In the genomic region with DNA sequence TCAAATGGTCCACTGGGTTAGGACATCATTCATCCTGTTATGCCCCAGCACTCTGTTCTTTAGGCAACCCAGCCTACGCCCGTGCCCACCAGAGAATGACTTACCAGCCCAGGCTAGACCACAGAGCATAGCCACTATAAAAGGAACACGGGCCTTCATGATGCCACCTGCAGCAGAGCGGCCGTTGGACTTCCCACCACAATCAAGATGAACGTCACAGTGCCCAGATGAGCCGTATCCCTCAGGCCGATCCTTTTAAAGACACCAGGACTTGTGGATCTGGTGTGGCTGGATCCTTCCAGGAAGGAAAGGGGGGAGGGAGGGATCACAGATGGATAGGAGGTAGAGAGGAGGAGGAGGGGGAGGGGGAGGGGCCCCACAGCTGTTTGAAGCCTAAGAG, we compare ENCODE assay signal across 21 mouse cellular contexts. TPM values are rescaled to one million over a fixed set of nuclear protein-coding genes. Genes with fewer than 3 reads are reported as not detected.
DNase-seq lines count a peak whose midpoint lies in the region; TF ChIP-seq lines count a peak whose summit lies in the region.
"Had no signal": no experiment of that assay in that cellular context is flagged by ENCODE, and none has a peak within 500 bp of the region (broad histone marks: within the 10 kb centered on the region; RNA-seq: fewer than 3 reads in every experiment).

A gene (minus strand): TSS at position 229 of the 400 bp plus-strand sequence.

- H3K27ac ChIP-seq in kidney, adult 2 months (ENCODE audit: insufficient read depth, low read depth, low read length), result peak within 1 kb of the TSS; percentile 26; the same call in 1 of the 2 replicates
- no peak within 1 kb of the TSS for H3K27ac ChIP-seq in CH12.LX (ENCODE audit: insufficient read depth, low read depth)
- no peak within 1 kb of the TSS for H3K27ac ChIP-seq in olfactory bulb, adult 2 months (ENCODE audit: insufficient read depth, low read depth, low read length)
- H3K27ac ChIP-seq: forebrain, embryonic 10.5 days; intestine, embryonic 15.5 days; limb, embryonic 13.5 days; liver, embryonic 14.5 days; midbrain, embryonic 15.5 days; stomach, embryonic 15.5 days had no signal

- 89% methylated on average over 8 of the region's 8 CpGs for WGBS in kidney, adult 2 months
- WGBS in olfactory bulb, adult 2 months, result 96% methylated on average over 8 of the region's 8 CpGs

- no peak for DNase-seq in kidney, adult 2 months
- no peak for DNase-seq in kidney, postnatal 36 days
- DNase-seq in CH12.LX (ENCODE audit: extremely low read depth), result no peak
- peak; percentile 80 for DNase-seq in thymus, postnatal 14 days
- no peak for DNase-seq in natural killer cell, adult 2 months (ENCODE audit: low spot score in 2 of 2)
- no peak for DNase-seq in left cerebral cortex, postnatal 10 days (ENCODE audit: extremely low spot score in 1 of 2, low spot score in 2 of 2)
- DNase-seq: adrenal gland, postnatal 10 days; cerebellum, adult 11 months; cerebellum, adult 9-11 months; gastrocnemius, postnatal 25 days; lung, postnatal 4 days; right cerebral cortex, adult 18-20 months; right cerebral cortex, postnatal 4 days had no signal

- peaks cover 31% of the 10 kb centered on the region for H3K4me1 ChIP-seq in kidney, adult 2 months (ENCODE audit: control insufficient read depth, insufficient read depth, low read length)
- H3K4me1 ChIP-seq in CH12.LX (ENCODE audit: control insufficient read depth in 1 of 2, insufficient read depth in 2 of 2), result peaks cover 15 to 47% of the 10 kb centered on the region in 2 experiments
- H3K4me1 ChIP-seq in olfactory bulb, adult 2 months (ENCODE audit: control insufficient read depth, insufficient read depth, low read length), result peaks cover 16% of the 10 kb centered on the region
- H3K4me1 ChIP-seq: limb, embryonic 13.5 days; midbrain, embryonic 15.5 days; stomach, embryonic 15.5 days had no signal

- peaks cover 32% of the 10 kb centered on the region for H3K9me3 ChIP-seq in CH12.LX (replicated peaks; ENCODE audit: low read length)
- H3K9me3 ChIP-seq: intestine, embryonic 15.5 days; limb, embryonic 13.5 days; midbrain, embryonic 15.5 days; stomach, embryonic 15.5 days had no signal

- TF ChIP-seq POLR2A in kidney, adult 2 months (IDR thresholded peaks at IDR 0.05; ENCODE audit: low read depth, low read length), result no peak
- TF ChIP-seq POLR2A in CH12.LX (IDR thresholded peaks at IDR 0.05; ENCODE audit: low read depth, low read length), result no peak
- no peak for TF ChIP-seq POLR2A in olfactory bulb, adult 2 months (IDR thresholded peaks at IDR 0.05; ENCODE audit: insufficient read depth, low read depth, low read length)

- H3K27me3 ChIP-seq in kidney, adult 2 months (replicated peaks; ENCODE audit: control insufficient read depth, insufficient read depth, low read length), result no peaks in the 10 kb centered on the region
- H3K27me3 ChIP-seq in CH12.LX (replicated peaks), result no peaks in the 10 kb centered on the region
- H3K27me3 ChIP-seq: intestine, embryonic 15.5 days; limb, embryonic 13.5 days; midbrain, embryonic 15.5 days; stomach, embryonic 15.5 days had no signal

- no peak within 1 kb of the TSS for H3K4me2 ChIP-seq in CH12.LX (ENCODE audit: insufficient read depth, low read depth, poor library complexity, severe bottlenecking)
- H3K4me2 ChIP-seq: intestine, embryonic 15.5 days; limb, embryonic 13.5 days; midbrain, embryonic 15.5 days; stomach, embryonic 15.5 days had no signal

- in situ Hi-C loops in CH12.LX (cut with MboI; ENCODE audit: low pct_ligation_motif_present, low pct_unique_long_range_greater_than_20kb, low sequenced_read_pairs), result no loop called here

- TF ChIP-seq EP300 in CH12.LX (IDR thresholded peaks at IDR 0.05; ENCODE audit: low read length), result no peak

- TF ChIP-seq CTCF in kidney, adult 2 months (conservative IDR thresholded peaks at IDR 0.05; ENCODE audit: insufficient read depth, insufficient read length, low read depth, low read length), result no peak
- TF ChIP-seq CTCF in CH12.LX (conservative IDR thresholded peaks at IDR 0.05 in 1 of 2, IDR thresholded peaks at IDR 0.05 in 1 of 2; ENCODE audit: low read depth in 2 of 2, low read length in 2 of 2), result no peak
- TF ChIP-seq CTCF in olfactory bulb, adult 2 months (IDR thresholded peaks at IDR 0.05; ENCODE audit: insufficient read depth, low read depth, low read length), result no peak

- H3K79me2 ChIP-seq in CH12.LX (replicated peaks; ENCODE audit: control insufficient read depth, extremely low read depth, insufficient read depth, poor library complexity, severe bottlenecking), result no peaks in the 10 kb centered on the region

- TF ChIP-seq RAD21 in CH12.LX (IDR thresholded peaks at IDR 0.05; ENCODE audit: low read depth, low read length), result no peak

- intact Hi-C loops in left cerebral cortex, postnatal 10 days (cut with DNase I), result no loop called here

- H3K36me3 ChIP-seq in kidney, adult 2 months (ENCODE audit: control insufficient read depth, insufficient read depth, low read length), result no peaks in the 10 kb centered on the region
- H3K36me3 ChIP-seq in CH12.LX (replicated peaks in 1 of 2; ENCODE audit: control insufficient read depth in 1 of 2, insufficient read depth in 1 of 2, low read length in 1 of 2), result peaks cover 57 to 78% of the 10 kb centered on the region in 2 experiments
- H3K36me3 ChIP-seq: forebrain, embryonic 10.5 days; intestine, embryonic 15.5 days; limb, embryonic 13.5 days; midbrain, embryonic 15.5 days; stomach, embryonic 15.5 days had no signal

- no peak within 1 kb of the TSS for H3K9ac ChIP-seq in CH12.LX (ENCODE audit: insufficient read depth, low read depth)
- H3K9ac ChIP-seq: intestine, embryonic 15.5 days; limb, embryonic 13.5 days; liver, embryonic 14.5 days; midbrain, embryonic 15.5 days; stomach, embryonic 15.5 days had no signal

- H3K4me3 ChIP-seq in kidney, adult 2 months (ENCODE audit: insufficient read depth, low read depth, low read length), result no peak within 1 kb of the TSS
- H3K4me3 ChIP-seq in CH12.LX (replicated peaks in 1 of 3; ENCODE audit: low read depth in 2 of 3, low read length in 2 of 3, poor library complexity in 1 of 3), result no peak within 1 kb of the TSS
- H3K4me3 ChIP-seq in olfactory bulb, adult 2 months (ENCODE audit: insufficient read depth, low read depth, low read length), result no peak within 1 kb of the TSS
- H3K4me3 ChIP-seq: forebrain, embryonic 10.5 days; intestine, embryonic 15.5 days; limb, embryonic 13.5 days; midbrain, embryonic 15.5 days; stomach, embryonic 15.5 days had no signal

- dilution Hi-C loops in CH12.LX (cut with MboI; ENCODE audit: extremely low pct_ligation_motif_present, extremely low pct_unique_long_range_greater_than_20kb, low sequenced_read_pairs), result no loop called here

TF ChIP-seq in CH12.LX, 34 proteins besides CTCF, POLR2A, EP300 and RAD21:
- TF ChIP-seq TBP (conservative IDR thresholded peaks at IDR 0.05; ENCODE audit: low read depth, low read length) (no peak), IRF4 (IDR thresholded peaks at IDR 0.05; ENCODE audit: low read depth, low read length) (no peak), MYC (IDR thresholded peaks at IDR 0.05; ENCODE audit: low read depth, low read length) (no peak), GABPA (IDR thresholded peaks at IDR 0.05; ENCODE audit: insufficient replicate concordance, low read depth, low read length) (no peak), ELF1 (IDR thresholded peaks at IDR 0.05; ENCODE audit: low read depth, low read length) (no peak), MXI1 (IDR thresholded peaks at IDR 0.05; ENCODE audit: low read depth, low read length) (no peak), E2F4 (IDR thresholded peaks at IDR 0.05; ENCODE audit: insufficient replicate concordance, low read depth, low read length) (no peak), MAFK (IDR thresholded peaks at IDR 0.05; ENCODE audit: insufficient replicate concordance, low read length) (no peak), SMC3 (IDR thresholded peaks at IDR 0.05; ENCODE audit: low read depth, low read length) (no peak), NRF1 (IDR thresholded peaks at IDR 0.05; ENCODE audit: low read depth, low read length) (no peak), USF2 (conservative IDR thresholded peaks at IDR 0.05; ENCODE audit: low read depth, low read length) (no peak), BHLHE40 (IDR thresholded peaks at IDR 0.05; ENCODE audit: low read depth, low read length) (no peak), MAX (IDR thresholded peaks at IDR 0.05; ENCODE audit: low read length) (no peak), CHD2 (IDR thresholded peaks at IDR 0.05; ENCODE audit: low read length) (no peak), PAX5 (IDR thresholded peaks at IDR 0.05; ENCODE audit: low read length) (no peak)

RNA-seq across cellular contexts. Expression of the gene that starts here (rescaled TPM):
- 2.4 and 2.9 TPM in 2 replicates for polyA plus RNA-seq in kidney, adult 2 months (2012; rRNA removed)
- total RNA-seq in CH12.LX (2012; rRNA removed) (38.9 and 49.5 TPM in 2 replicates), CH12.LX (2014; rRNA removed) (60.5 and 66.9 TPM in 2 replicates)
- 64.0 and 69.8 TPM in 2 replicates for polyA plus RNA-seq in CH12.LX (2012; ENCODE audit: insufficient read length, low read depth)
- not detected in 2 replicates for polyA plus RNA-seq in olfactory bulb, adult 2 months (2012; ENCODE audit: insufficient read depth, insufficient read length, low replicate concordance, missing spikeins)
- under 1 TPM; 0.20 to 0.54 TPM for total RNA-seq in left cerebral cortex, postnatal 10 days (2021)
- polyA plus RNA-seq: neural tube, embryonic 14.5 days had no signal

Comparison
In these comparisons a context has a peak if more than half of its experiments do, and no peak if none do; other contexts are left out.
1. RNA of the gene that starts here (total RNA-seq): 38.9 to 66.9 TPM in CH12.LX; 0.20 to 0.54 TPM in left cerebral cortex, postnatal 10 days; every median in the first group is over 10 times any median in the second.
2. RNA of the gene that starts here (polyA plus RNA-seq): not detected in olfactory bulb, adult 2 months and 64.0 to 69.8 TPM in CH12.LX; 2.4 to 2.9 TPM in kidney, adult 2 months; every median in the first group is over 10 times any median in the second.